Mouse (Mus musculus) left cerebral cortex, adult 2 months (tissue): ENCODE results near the gene Eng. TPM values are rescaled to one million over a fixed set of nuclear protein-coding genes. Genes with fewer than 3 reads are reported as not detected.

ENCODE experiments used
- DNase-seq, 2 experiments: peaks; one replicate each; pipeline ENCODE4 v3.0.0; 2021 to 2022; ENCODE audit warnings: low spot score in 2 of 2, mixed read lengths in 1 of 2; ENCODE audit errors: extremely low spot score in 1 of 2
- H3K27ac ChIP-seq: fragments of 200-600 bp; 2 replicates; pipeline ENCODE4 v1.8.1; 2022
- H3K4me3 ChIP-seq: fragments of 200-600 bp; 2 replicates; pipeline ENCODE4 v1.8.1; 2022
- CTCF ChIP-seq: fragments of 200-600 bp; IDR thresholded peaks from 2 replicates; pipeline ENCODE4 v1.8.1; 2022; ENCODE audit warnings: antibody characterized with exemption, mild to moderate bottlenecking, moderate library complexity
- intact Hi-C: fragments of 180-260 bp; cut with DNase I; formaldehyde crosslinking; loops from one replicate; pipeline ENCODE4 v1.15.1; 2025
- total RNA-seq, 2 experiments: library from RNA; stranded (reverse); gene quantifications; 2 replicates each; pipeline ENCODE4 v1.2.3; 2021

Eng gene
- total RNA-seq, 2 experiments from 2014 or later = 22.2 to 23.0 TPM

GRCm38 (mm10) chr2:32625212-32625872 is 21.1 kb upstream of the Eng start:
- peak; percentile 30 for TF ChIP-seq CTCF
- Histone ChIP-seq H3K4me3 (peak overlapping the region; percentile 54), H3K27ac (peak overlapping the region; percentile 98)
- DNase-seq = peak; percentile 87 to 88
- intact Hi-C loops = no loop called here

GRCm38 (mm10) chr2:32625873-32626694 is 20.3 kb upstream of the Eng start:
- Histone ChIP-seq H3K4me3 (peak overlapping the region; percentile 54), H3K27ac (peak overlapping the region; percentile 98)
- DNase-seq = peak; percentile 62 to 68
- no peak for TF ChIP-seq CTCF
- intact Hi-C loops = no loop called here

- no peak for TF ChIP-seq CTCF
- no peak for DNase-seq
- Histone ChIP-seq H3K4me3 (peak overlapping the region; percentile 40), H3K27ac (peak overlapping the region; percentile 68; the same call in 1 of the 2 replicates)
- intact Hi-C loops = no loop called here
These were observed 18.9 kb upstream of the Eng start for GRCm38 (mm10) chr2:32627266-32628043.

- peak overlapping the region; percentile 68; the same call in 1 of the 2 replicates for H3K27ac ChIP-seq
- no peak for TF ChIP-seq CTCF
- DNase-seq = no peak
- intact Hi-C loops = no loop called here
- H3K4me3 ChIP-seq = peak overlapping the region; percentile 40
These were observed 18.3 kb upstream of the Eng start for GRCm38 (mm10) chr2:32628044-32628550.

- peak; percentile 63 to 66 for DNase-seq
- Histone ChIP-seq H3K27ac (peak overlapping the region; percentile 68; the same call in 1 of the 2 replicates), H3K4me3 (peak overlapping the region; percentile 40)
- TF ChIP-seq CTCF = no peak
- intact Hi-C loops = no loop called here
These were observed 17.7 kb upstream of the Eng start for GRCm38 (mm10) chr2:32628729-32629128.

- no peak for TF ChIP-seq CTCF
- H3K4me3 ChIP-seq = peak overlapping the region; percentile 40
- H3K27ac ChIP-seq = peak overlapping the region; percentile 75
- intact Hi-C loops = no loop called here
- DNase-seq = peak; percentile 36 to 62
These were observed 17.0 kb upstream of the Eng start for GRCm38 (mm10) chr2:32629276-32629976.

- no peak for DNase-seq
- Histone ChIP-seq H3K27ac (no peak overlapping the region), H3K4me3 (no peak overlapping the region)
- no peak for TF ChIP-seq CTCF
- intact Hi-C loops = loop anchor here (5.0 kb wide), 1 partner anchor 127 kb away; the partner anchor contains the start of gene Tor2a
These were observed 16.4 kb upstream of the Eng start for GRCm38 (mm10) chr2:32630036-32630435.

- Histone ChIP-seq H3K27ac (no peak overlapping the region), H3K4me3 (no peak overlapping the region)
- intact Hi-C loops = loop anchor here (5.0 kb wide), 1 partner anchor 126 kb away; the partner anchor contains the start of gene Tor2a
- DNase-seq = no peak
- no peak for TF ChIP-seq CTCF
These were observed 15.3 kb upstream of the Eng start for GRCm38 (mm10) chr2:32631046-32631445.

GRCm38 (mm10) chr2:32631737-32632394 is 14.5 kb upstream of the Eng start:
- H3K27ac ChIP-seq = no peak overlapping the region; the same call in 1 of the 2 replicates
- intact Hi-C loops = loop anchor here (1.0 to 5.0 kb wide), 2 partner anchors 57 to 125 kb away; partner anchors contain the start of gene Tor2a
- peak; percentile 76 to 83 for DNase-seq
- H3K4me3 ChIP-seq = no peak overlapping the region
- TF ChIP-seq CTCF = peak; percentile 96

- TF ChIP-seq CTCF = no peak
- H3K27ac ChIP-seq = peak overlapping the region; percentile 21; the same call in 1 of the 2 replicates
These were observed 12.7 kb upstream of the Eng start for GRCm38 (mm10) chr2:32633660-32634059.

More at GRCm38 (mm10) chr2:32633660-32634059, 12.7 kb upstream of the Eng start:
- DNase-seq = no peak
- intact Hi-C loops = loop anchor here (5.0 kb wide), 1 partner anchor 124 kb away; the partner anchor contains the start of gene Tor2a
- H3K4me3 ChIP-seq = no peak overlapping the region
